Mouse (Mus musculus) stomach, postnatal 0 days (tissue): ENCODE results near the gene Herc2.

Experiments used
- CTCF ChIP-seq: IDR thresholded peaks from 2 replicates; pipeline ENCODE4 v1.5.1; 2016; ENCODE audit warnings: antibody characterized with exemption, low read depth, mild to moderate bottlenecking, moderate library complexity
- EP300 ChIP-seq: optimal IDR thresholded peaks from 2 replicates; pipeline ENCODE3; 2016; ENCODE audit warnings: antibody characterized with exemption

GRCm38 (mm10) chr7:56138706-56139105 lies 88.7 kb downstream of the Herc2 start:
- TF ChIP-seq CTCF, result no peak
- no peak for TF ChIP-seq EP300
